Mouse (Mus musculus) myocyte (in vitro differentiated cells): ENCODE data around the gene Traf5.

Experiments
- E2F4 ChIP-seq: IDR thresholded peaks from one replicate; pipeline ENCODE4 v1.6.1; 2011; ENCODE audit warnings: mild to moderate bottlenecking, control low read depth, moderate library complexity; ENCODE audit not compliant: insufficient read depth
- POLR2A ChIP-seq: IDR thresholded peaks from one replicate; pipeline ENCODE4 v1.6.1; 2011; ENCODE audit warnings: low read depth, mild to moderate bottlenecking, control low read depth, moderate library complexity; ENCODE audit not compliant: insufficient read length

- no peak for TF ChIP-seq POLR2A
- TF ChIP-seq E2F4: no peak
These were observed 93.3 kb downstream of the Traf5 start for GRCm38 (mm10) chr1:191999022-191999421.
